Mouse (Mus musculus): ENCODE results near the gene Gm28845. TPM values are rescaled to one million over a fixed set of nuclear protein-coding genes. Genes with fewer than 3 reads are reported as not detected.
"Not testable (repeated sequence)": the region's sequence is repeated elsewhere in the genome, so short reads cannot be mapped to it uniquely, and the experiment has no call there.

Gene Gm28845
- polyA plus RNA-seq, 1 experiment, result not detected

- no peak within 1 kb of the TSS for H3ac ChIP-seq (ENCODE audit: control insufficient read depth, insufficient read length)
- no peaks in the 10 kb centered on the region for H3K79me2 ChIP-seq (ENCODE audit: control insufficient read depth, insufficient read depth)
- no peak within 1 kb of the TSS for H3K4me3 ChIP-seq
- TF ChIP-seq POLR2AphosphoS2 (IDR thresholded peaks at IDR 0.05; ENCODE audit: insufficient read length, low read depth) (no peak), SRF (IDR thresholded peaks at IDR 0.05; ENCODE audit: control insufficient read depth, insufficient read length, low read depth) (no peak), TCF3 (IDR thresholded peaks at IDR 0.05; ENCODE audit: insufficient read length, low read depth) (no peak)
- no peaks in the 10 kb centered on the region for H3K36me3 ChIP-seq (ENCODE audit: control insufficient read depth, insufficient read depth)
- H3K27me3 ChIP-seq (ENCODE audit: control insufficient read depth, insufficient read depth, insufficient read length), result no peaks in the 10 kb centered on the region
- no peak within 1 kb of the TSS for H3K4me2 ChIP-seq (ENCODE audit: low read depth)
Measured at GRCm38 (mm10) chr1:65063352-65063751, 56.0 kb downstream of the Gm28845 start, which contains the start of gene Crygd. Crygd (minus strand) TSS chr1:65063452.

DNA sequence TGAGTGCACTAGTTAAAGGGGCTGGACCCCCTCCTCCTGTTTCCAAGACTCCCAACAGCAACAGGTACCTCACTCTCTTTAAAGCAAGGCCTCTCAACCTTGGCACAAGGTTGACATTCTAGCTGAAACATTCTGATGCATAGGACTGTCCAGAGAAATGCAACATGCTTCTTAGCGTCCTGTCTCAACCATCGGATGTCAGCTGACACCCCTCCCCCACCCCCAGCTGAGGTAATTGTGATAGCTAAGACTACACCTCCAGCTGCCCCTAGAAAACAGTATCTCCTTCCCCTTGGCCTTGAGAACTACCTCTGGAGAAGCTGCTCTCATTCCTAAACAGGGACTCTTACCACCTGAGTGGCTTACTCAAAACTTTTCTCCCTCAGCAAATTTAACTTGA is 67.2 kb downstream of the Gm28845 start:
- no peaks in the 10 kb centered on the region for H3K36me3 ChIP-seq (ENCODE audit: control insufficient read depth, insufficient read depth)
- no peak overlapping the region for H3ac ChIP-seq (ENCODE audit: control insufficient read depth, insufficient read length)
- H3K4me2 ChIP-seq (ENCODE audit: low read depth), result no peak overlapping the region
- H3K27me3 ChIP-seq (ENCODE audit: control insufficient read depth, insufficient read depth, insufficient read length), result no peaks in the 10 kb centered on the region
- no peaks in the 10 kb centered on the region for H3K79me2 ChIP-seq (ENCODE audit: control insufficient read depth, insufficient read depth)
- TF ChIP-seq MYOD1 (IDR thresholded peaks at IDR 0.05; ENCODE audit: control insufficient read depth in 1 of 3, insufficient read length in 2 of 3, low read depth in 2 of 3) (no peak), TCF3 (IDR thresholded peaks at IDR 0.05; ENCODE audit: insufficient read length, low read depth) (no peak), POLR2A (IDR thresholded peaks at IDR 0.05; ENCODE audit: insufficient read length, low read depth) (no peak), USF1 (IDR thresholded peaks at IDR 0.05; ENCODE audit: low read depth) (no peak), REST (IDR thresholded peaks at IDR 0.05; ENCODE audit: insufficient read depth, insufficient read length) (no peak), MYOG (IDR thresholded peaks at IDR 0.05; ENCODE audit: control insufficient read depth in 1 of 3, insufficient read depth in 1 of 3, insufficient read length in 2 of 3, low read depth in 2 of 3) (no peak), CEBPB (IDR thresholded peaks at IDR 0.05; ENCODE audit: insufficient read depth, poor library complexity, severe bottlenecking) (no peak)
- no peak overlapping the region for H3K4me3 ChIP-seq

- no peaks in the 10 kb centered on the region for H3K36me3 ChIP-seq (ENCODE audit: control insufficient read depth, insufficient read depth)
- no peak overlapping the region for H3ac ChIP-seq (ENCODE audit: control insufficient read depth, insufficient read length)
- H3K27me3 ChIP-seq (ENCODE audit: control insufficient read depth, insufficient read depth, insufficient read length), result no peaks in the 10 kb centered on the region
- TF ChIP-seq USF1 (IDR thresholded peaks at IDR 0.05; ENCODE audit: low read depth) (no peak), TCF12 (IDR thresholded peaks at IDR 0.05; ENCODE audit: insufficient read depth, poor library complexity, severe bottlenecking) (no peak), MAX (IDR thresholded peaks at IDR 0.05; ENCODE audit: low read depth) (no peak), TCF3 (IDR thresholded peaks at IDR 0.05; ENCODE audit: insufficient read length, low read depth) (no peak), MYOD1 (IDR thresholded peaks at IDR 0.05; ENCODE audit: control insufficient read depth in 1 of 3, insufficient read length in 2 of 3, low read depth in 2 of 3) (no peak), CEBPB (IDR thresholded peaks at IDR 0.05; ENCODE audit: insufficient read depth, poor library complexity, severe bottlenecking) (no peak), E2F4 (IDR thresholded peaks at IDR 0.05; ENCODE audit: insufficient read depth) (no peak), SRF (IDR thresholded peaks at IDR 0.05; ENCODE audit: control insufficient read depth, insufficient read length, low read depth) (no peak), REST (IDR thresholded peaks at IDR 0.05; ENCODE audit: insufficient read depth, insufficient read length) (no peak), POLR2AphosphoS2 (IDR thresholded peaks at IDR 0.05; ENCODE audit: insufficient read length, low read depth) (no peak), POLR2A (IDR thresholded peaks at IDR 0.05; ENCODE audit: insufficient read length, low read depth) (no peak), MYOG (IDR thresholded peaks at IDR 0.05; ENCODE audit: control insufficient read depth in 1 of 3, insufficient read depth in 1 of 3, insufficient read length in 2 of 3, low read depth in 2 of 3) (no peak)
- H3K79me2 ChIP-seq (ENCODE audit: control insufficient read depth, insufficient read depth), result no peaks in the 10 kb centered on the region
- no peak overlapping the region for H3K4me3 ChIP-seq
- H3K4me2 ChIP-seq (ENCODE audit: low read depth), result no peak overlapping the region
Measured at GRCm38 (mm10) chr1:65051696-65052095, 67.7 kb downstream of the Gm28845 start.

DNA sequence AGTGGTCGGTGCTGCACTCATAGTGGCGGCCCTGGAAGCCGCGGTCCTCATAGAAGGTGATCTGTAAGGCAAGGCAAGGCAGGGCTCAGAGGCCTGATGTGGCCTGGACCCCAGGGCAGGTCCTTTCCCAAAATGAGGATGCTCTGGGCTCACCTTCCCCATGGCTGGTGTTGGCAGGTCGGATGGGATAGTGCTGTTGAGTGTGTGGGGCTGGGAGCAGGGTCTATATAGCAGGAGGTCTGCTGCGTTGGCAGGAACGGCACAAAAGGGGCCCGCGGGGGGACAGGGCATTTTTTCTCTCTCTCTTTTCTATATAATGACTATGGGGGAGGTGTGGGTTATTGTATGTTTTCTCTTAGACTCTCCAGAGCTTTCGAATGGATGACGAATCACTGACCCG is 68.4 kb downstream of the Gm28845 start, which contains the start of gene Cryge:
Gene Cryge (minus strand): TSS at position 198 of the 400 bp plus-strand sequence.
- H3ac ChIP-seq (ENCODE audit: control insufficient read depth, insufficient read length); H3K4me2 ChIP-seq (ENCODE audit: low read depth); H3K79me2 ChIP-seq (ENCODE audit: control insufficient read depth, insufficient read depth); H3K36me3 ChIP-seq (ENCODE audit: control insufficient read depth, insufficient read depth); H3K4me3 ChIP-seq; H3K27me3 ChIP-seq (ENCODE audit: control insufficient read depth, insufficient read depth, insufficient read length): not testable (repeated sequence)

Other genes with a start within 250 kb of the Gm28845 start
- 3.9 TPM for gene Plekhm3, start 162.7 kb downstream of the Gm28845 start, polyA plus RNA-seq (2012; fragmentation: generic; extraction: Trizol)
- not detected for gene Akr1cl, start 86.8 kb downstream of the Gm28845 start, polyA plus RNA-seq (2012; fragmentation: generic; extraction: Trizol)
- not detected for gene Cryge, start 68.4 kb downstream of the Gm28845 start, polyA plus RNA-seq (2012; fragmentation: generic; extraction: Trizol)
- not detected for gene Crygd, start 56.1 kb downstream of the Gm28845 start, polyA plus RNA-seq (2012; fragmentation: generic; extraction: Trizol)
- gene Crygc, start 45.9 kb downstream of the Gm28845 start, polyA plus RNA-seq (2012; fragmentation: generic; extraction: Trizol), result not detected
- gene Crygb, start 37.3 kb downstream of the Gm28845 start, polyA plus RNA-seq (2012; fragmentation: generic; extraction: Trizol), result not detected
- not detected for gene Cryga, start 16.2 kb downstream of the Gm28845 start, polyA plus RNA-seq (2012; fragmentation: generic; extraction: Trizol)
- not detected for gene D630023F18Rik, start 3.7 kb upstream of the Gm28845 start, polyA plus RNA-seq (2012; fragmentation: generic; extraction: Trizol)
- 44.7 TPM for gene Idh1, start 66.9 kb upstream of the Gm28845 start, polyA plus RNA-seq (2012; fragmentation: generic; extraction: Trizol)
- 4.2 TPM for gene Pikfyve, start 67.1 kb upstream of the Gm28845 start, polyA plus RNA-seq (2012; fragmentation: generic; extraction: Trizol)
- gene Pth2r, start 162.5 kb upstream of the Gm28845 start, polyA plus RNA-seq (2012; fragmentation: generic; extraction: Trizol), result 0.01 TPM